Mouse (Mus musculus) erythroblast, adult 5-6 weeks (primary cell): ENCODE measurements around the gene Creb5. TPM values are rescaled to one million over a fixed set of nuclear protein-coding genes. Genes with fewer than 3 reads are reported as not detected.

ENCODE experiments used
- ATAC-seq: replicated peaks from 2 replicates; pipeline ENCODE4 v1.8.0; 2016; ENCODE audit warnings: moderate number of reproducible peaks, mild to moderate bottlenecking, moderate TSS enrichment, inconsistent platforms; ENCODE audit not compliant: poor library complexity, low FRiP score, severe bottlenecking
- total RNA-seq, 2 experiments: library from RNA; stranded (forward) in 1 of 2; stranded (reverse) in 1 of 2; fragments of 150-400 nt in 1 of 2; fragments of 200-764, 138-1000 nt in 1 of 2; gene quantifications; 2 replicates each; pipeline versions ENCODE4 v1.2.3 to v1.2.4; 2015 to 2017; ENCODE audit warnings: low replicate concordance in 2 of 2

Creb5 gene
- total RNA-seq, 2 experiments from 2014 or later = not detected

GRCm38 (mm10) chr6:53409183-53409582 is 122.1 kb downstream of the Creb5 start:
- ATAC-seq = no peak

GRCm38 (mm10) chr6:53421345-53421744 is 134.3 kb downstream of the Creb5 start:
- ATAC-seq = no peak

GRCm38 (mm10) chr6:53429368-53429767 is 142.3 kb downstream of the Creb5 start:
- ATAC-seq = no peak

- no peak for ATAC-seq
Measured at GRCm38 (mm10) chr6:53429891-53430290, 142.8 kb downstream of the Creb5 start.

GRCm38 (mm10) chr6:53445862-53446460 is 158.9 kb downstream of the Creb5 start:
- ATAC-seq = no peak

GRCm38 (mm10) chr6:53447479-53447878 is 160.4 kb downstream of the Creb5 start:
- ATAC-seq = no peak

GRCm38 (mm10) chr6:53448317-53448870 is 161.3 kb downstream of the Creb5 start:
- ATAC-seq = no peak

GRCm38 (mm10) chr6:53449437-53450173 is 162.5 kb downstream of the Creb5 start:
- ATAC-seq = no peak

- ATAC-seq = no peak
Measured at GRCm38 (mm10) chr6:53450494-53450893, 163.4 kb downstream of the Creb5 start.

GRCm38 (mm10) chr6:53452240-53452639 is 165.2 kb downstream of the Creb5 start:
- no peak for ATAC-seq

- ATAC-seq = no peak
Measured at GRCm38 (mm10) chr6:53455442-53455841, 168.4 kb downstream of the Creb5 start.

- no peak for ATAC-seq
Measured at GRCm38 (mm10) chr6:53456111-53456510, 169.0 kb downstream of the Creb5 start.

GRCm38 (mm10) chr6:53459995-53460747 is 173.1 kb downstream of the Creb5 start:
- ATAC-seq = no peak

- ATAC-seq = no peak
Measured at GRCm38 (mm10) chr6:53461056-53461455, 174.0 kb downstream of the Creb5 start.

- ATAC-seq = no peak
Measured at GRCm38 (mm10) chr6:53461775-53462770, 175.0 kb downstream of the Creb5 start.

- no peak for ATAC-seq
Measured at GRCm38 (mm10) chr6:53462802-53463201, 175.7 kb downstream of the Creb5 start.

- ATAC-seq = no peak
Measured at GRCm38 (mm10) chr6:53463261-53463813, 176.3 kb downstream of the Creb5 start.

GRCm38 (mm10) chr6:53469204-53469603 is 182.1 kb downstream of the Creb5 start:
- ATAC-seq = no peak

GRCm38 (mm10) chr6:53469703-53470102 is 182.6 kb downstream of the Creb5 start:
- ATAC-seq = no peak
